Mouse (Mus musculus) R1 (cell line): ENCODE data around the gene Ipo9.
A peak's percentile ranks its signal among the peaks of the same experiment; 100 is the strongest.

Experiments
- DNase-seq: peaks from one replicate; pipeline ENCODE4 v3.0.0-alpha.2; 2018; ENCODE audit warnings: low read depth, low spot score

Ipo9 gene

GRCm38 (mm10) chr1:135368982-135369381 is 61.3 kb downstream of the Ipo9 start:
- DNase-seq, result peak; percentile 63

GRCm38 (mm10) chr1:135368245-135368644 is 62.1 kb downstream of the Ipo9 start:
- peak; percentile 99 for DNase-seq

- no peak for DNase-seq
Observed at GRCm38 (mm10) chr1:135367595-135367994, 62.7 kb downstream of the Ipo9 start.

GRCm38 (mm10) chr1:135367005-135367404 is 63.3 kb downstream of the Ipo9 start:
- no peak for DNase-seq

GRCm38 (mm10) chr1:135366380-135366779 is 63.9 kb downstream of the Ipo9 start:
- DNase-seq, result no peak

GRCm38 (mm10) chr1:135363446-135363845 is 66.9 kb downstream of the Ipo9 start:
- DNase-seq, result no peak

- peak; percentile 63 for DNase-seq
Observed at GRCm38 (mm10) chr1:135362115-135362514, 68.2 kb downstream of the Ipo9 start.

GRCm38 (mm10) chr1:135361491-135361890 is 68.8 kb downstream of the Ipo9 start:
- DNase-seq, result no peak

GRCm38 (mm10) chr1:135359071-135359470 is 71.2 kb downstream of the Ipo9 start:
- peak; percentile 33 for DNase-seq

- no peak for DNase-seq
Observed at GRCm38 (mm10) chr1:135351953-135352352, 78.3 kb downstream of the Ipo9 start.

- DNase-seq, result no peak
Observed at GRCm38 (mm10) chr1:135347498-135348169, 82.7 kb downstream of the Ipo9 start.

GRCm38 (mm10) chr1:135346891-135347290 is 83.4 kb downstream of the Ipo9 start:
- DNase-seq, result no peak

GRCm38 (mm10) chr1:135344026-135344425 is 86.3 kb downstream of the Ipo9 start:
- DNase-seq, result peak; percentile 49

GRCm38 (mm10) chr1:135341947-135342346 is 88.4 kb downstream of the Ipo9 start:
- DNase-seq, result no peak
